Mouse (Mus musculus): Measurements from ENCODE around the gene Fgfr2. TPM values are rescaled to one million over a fixed set of nuclear protein-coding genes. Genes with fewer than 3 reads are reported as not detected.
"Not testable (repeated sequence)": the region's sequence is repeated elsewhere in the genome, so short reads cannot be mapped to it uniquely, and the experiment has no call there.

Gene Fgfr2
- total RNA-seq, 2 experiments from 2014 or later: not detected

- no peak for ATAC-seq (replicated peaks; ENCODE audit: poor library complexity)
These were observed 2446.1 kb downstream of the Fgfr2 start for GRCm38 (mm10) chr7:130676885-130677540.

DNA sequence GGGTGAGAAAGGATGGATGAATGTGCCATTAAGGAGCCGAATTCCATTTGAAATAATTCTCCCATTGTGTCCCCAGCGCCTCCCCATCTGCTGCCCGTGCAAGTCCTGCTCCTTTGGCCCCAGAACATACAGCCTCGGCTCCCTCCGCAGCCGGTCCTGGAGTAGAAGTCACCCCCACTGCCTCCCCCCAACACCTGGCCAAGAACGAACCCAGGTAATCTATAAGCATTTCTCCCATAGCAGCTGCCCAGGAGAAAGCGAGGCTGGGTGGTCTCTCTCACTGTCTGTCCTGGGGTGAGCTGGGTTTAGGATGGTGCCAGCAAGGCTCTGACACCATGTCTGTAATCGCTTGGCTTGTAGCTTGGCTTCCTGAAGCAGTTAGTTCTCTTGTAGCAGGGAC is 2448.6 kb downstream of the Fgfr2 start:
- no peak for ATAC-seq (replicated peaks; ENCODE audit: poor library complexity)

DNA sequence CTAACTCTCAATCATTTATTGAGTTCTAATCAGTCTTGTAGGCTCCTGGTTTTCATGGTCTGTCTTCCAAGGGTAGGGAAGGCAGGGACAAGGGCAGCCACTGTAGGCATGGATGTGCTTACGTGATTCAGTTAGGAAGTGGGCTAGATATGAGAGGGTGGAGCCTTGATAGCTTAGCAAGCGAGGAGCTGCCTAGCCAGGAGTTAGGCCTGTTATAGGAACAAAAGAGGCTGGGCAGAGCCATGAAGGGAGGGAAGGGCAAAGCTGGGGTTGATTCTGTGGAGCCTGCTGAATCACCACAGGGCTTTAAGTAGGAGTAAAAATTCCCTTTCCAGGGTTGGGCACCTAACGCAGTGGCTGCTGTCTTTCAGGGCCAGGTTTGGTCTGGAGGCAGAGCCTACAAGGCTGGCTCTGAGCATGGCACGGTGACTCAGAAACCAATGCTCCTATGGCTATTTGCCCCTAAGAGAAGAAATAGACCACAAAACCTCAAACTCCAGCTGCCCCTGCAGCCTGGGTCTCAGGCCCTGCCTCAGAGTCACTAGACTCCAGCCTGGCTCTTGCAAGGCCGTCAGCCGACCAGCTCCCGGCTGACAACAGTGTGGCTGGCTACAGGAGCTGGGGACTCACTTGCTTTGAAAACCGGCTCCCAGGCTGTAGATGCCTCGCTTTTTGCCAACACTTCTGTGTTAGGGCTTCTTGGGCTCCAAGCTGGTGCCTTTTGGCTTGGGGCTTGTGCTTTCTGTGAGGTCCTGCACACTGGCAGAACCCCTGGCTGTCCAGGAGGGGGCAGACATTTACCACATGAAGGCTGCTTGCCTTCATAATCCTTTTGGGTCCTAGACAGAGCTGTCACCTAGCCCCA is 2449.7 kb downstream of the Fgfr2 start:
- peak; percentile 80 for ATAC-seq (replicated peaks; ENCODE audit: poor library complexity)

DNA sequence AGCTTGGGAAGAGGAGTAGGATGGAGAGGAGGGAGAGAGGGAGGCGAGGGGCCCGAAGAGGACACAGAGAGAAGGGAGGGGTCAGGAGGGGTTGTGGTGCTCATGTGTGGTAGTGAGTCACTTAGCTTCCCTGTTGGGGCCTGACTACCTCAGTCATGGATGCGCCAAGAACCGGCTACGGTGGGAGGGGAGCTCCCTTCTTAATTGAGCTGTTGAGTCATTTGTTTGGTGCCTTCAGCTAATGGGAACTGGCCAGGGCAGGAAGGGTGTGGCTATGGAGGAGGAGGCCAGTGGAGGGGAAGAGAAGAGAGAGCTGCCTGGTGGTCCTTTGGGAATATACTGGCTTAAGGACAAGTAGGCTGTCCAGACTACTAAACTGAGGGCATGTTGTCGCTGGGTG is 2451.8 kb downstream of the Fgfr2 start:
- no peak for ATAC-seq (replicated peaks; ENCODE audit: poor library complexity)

- no peak for ATAC-seq (replicated peaks; ENCODE audit: poor library complexity)
These were observed 2452.8 kb downstream of the Fgfr2 start for GRCm38 (mm10) chr7:130670358-130670757.

DNA sequence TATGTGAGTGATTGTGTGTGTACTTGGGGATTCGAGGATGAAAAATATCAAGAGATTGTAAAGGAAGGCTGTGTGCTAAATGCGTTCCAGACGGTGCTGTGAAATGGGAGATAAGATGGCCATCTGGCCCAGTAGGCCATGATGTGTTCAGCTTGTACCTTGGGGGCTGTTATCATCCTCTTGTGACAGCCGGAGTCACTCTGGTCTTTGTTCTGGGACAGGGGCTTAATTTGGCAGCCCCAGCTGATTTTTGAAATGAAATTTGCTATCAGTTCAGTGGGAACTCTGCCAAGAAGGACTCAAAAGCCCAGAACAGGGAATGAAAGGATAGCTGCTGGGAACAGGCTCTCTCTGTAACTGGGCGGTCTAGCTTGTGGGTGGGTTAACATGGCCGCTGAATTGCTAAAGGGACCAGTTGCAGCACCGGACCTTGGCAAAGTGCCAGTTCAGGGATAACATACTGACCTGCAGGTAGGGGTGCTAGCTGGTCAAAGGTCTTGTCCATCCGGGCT is 2453.7 kb downstream of the Fgfr2 start:
- ATAC-seq (replicated peaks; ENCODE audit: poor library complexity): peak; percentile 32

DNA sequence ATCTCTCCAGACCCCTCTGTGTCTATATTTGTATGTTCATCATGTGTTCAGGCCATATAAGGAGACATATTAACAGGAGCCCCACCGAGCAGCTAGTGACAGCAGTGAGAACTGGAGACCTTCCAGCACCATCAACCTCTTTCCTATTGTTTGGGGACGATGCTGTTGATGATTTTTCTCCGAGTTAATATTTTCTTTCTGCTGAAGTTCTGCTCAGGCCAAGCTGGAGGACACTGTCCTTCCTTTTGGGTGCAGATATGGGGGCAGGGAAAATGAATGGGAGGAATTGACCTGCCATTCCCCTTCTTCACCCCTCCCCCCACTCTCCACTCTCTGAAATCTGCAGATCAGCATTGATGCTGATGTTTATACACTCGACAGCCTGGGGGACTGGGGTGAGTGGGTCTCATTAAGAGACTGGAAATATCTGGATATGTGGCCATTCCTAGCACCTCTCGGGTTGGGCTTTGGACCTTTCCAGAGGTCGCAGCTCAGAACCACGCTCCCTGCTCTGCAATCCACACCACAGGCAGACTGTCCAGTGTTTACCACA is 2454.3 kb downstream of the Fgfr2 start:
- ATAC-seq (replicated peaks; ENCODE audit: poor library complexity): no peak

GRCm38 (mm10) chr7:130668013-130668412 is 2455.1 kb downstream of the Fgfr2 start:
- not testable (repeated sequence) for ATAC-seq (replicated peaks; ENCODE audit: poor library complexity)

- no peak for ATAC-seq (replicated peaks; ENCODE audit: poor library complexity)
These were observed 2457.8 kb downstream of the Fgfr2 start for GRCm38 (mm10) chr7:130665358-130665757.

DNA sequence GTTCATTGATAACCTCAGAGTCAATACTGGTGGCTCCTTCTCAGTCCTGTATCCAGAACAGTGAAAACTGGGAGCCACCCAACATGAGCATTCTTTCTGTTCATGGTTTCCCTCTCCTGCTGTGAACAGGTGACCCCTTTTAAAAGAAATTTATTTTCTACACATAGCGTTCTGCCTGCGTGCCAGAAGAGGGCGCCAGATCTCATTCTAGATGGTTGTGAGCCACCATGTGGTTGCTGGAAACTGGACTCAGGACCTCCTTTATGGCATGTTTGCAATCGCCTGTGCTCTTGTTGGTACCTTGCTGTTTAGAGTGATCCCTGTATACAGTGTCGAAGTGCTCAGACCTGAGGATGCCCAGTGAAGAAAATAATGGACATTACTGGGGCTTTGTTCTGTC is 2458.5 kb downstream of the Fgfr2 start:
- ATAC-seq (replicated peaks; ENCODE audit: poor library complexity): no peak

GRCm38 (mm10) chr7:130664037-130664436 is 2459.1 kb downstream of the Fgfr2 start:
- ATAC-seq (replicated peaks; ENCODE audit: poor library complexity): no peak

GRCm38 (mm10) chr7:130662869-130663268 is 2460.3 kb downstream of the Fgfr2 start:
- ATAC-seq (replicated peaks; ENCODE audit: poor library complexity): no peak

DNA sequence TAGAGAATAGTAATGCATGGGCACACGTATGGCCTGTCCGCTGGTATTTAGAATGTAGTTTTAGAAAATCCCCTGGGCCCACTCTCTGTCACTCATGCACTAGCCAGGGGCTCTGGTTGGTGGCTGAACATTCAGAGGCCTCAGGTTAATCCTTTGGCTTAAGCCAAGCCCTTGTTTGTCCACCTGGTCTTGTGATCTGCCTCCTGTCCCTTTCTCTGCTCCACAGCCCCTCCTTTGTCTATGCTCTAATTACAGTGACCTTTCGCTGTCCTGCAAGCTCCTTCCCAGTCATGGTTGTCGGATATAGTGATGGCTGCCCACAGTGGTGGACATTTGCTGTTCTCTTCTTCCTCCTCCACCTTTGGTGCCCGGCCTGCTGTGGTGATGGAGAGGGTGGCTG is 2460.9 kb downstream of the Fgfr2 start:
- ATAC-seq (replicated peaks; ENCODE audit: poor library complexity): no peak

DNA sequence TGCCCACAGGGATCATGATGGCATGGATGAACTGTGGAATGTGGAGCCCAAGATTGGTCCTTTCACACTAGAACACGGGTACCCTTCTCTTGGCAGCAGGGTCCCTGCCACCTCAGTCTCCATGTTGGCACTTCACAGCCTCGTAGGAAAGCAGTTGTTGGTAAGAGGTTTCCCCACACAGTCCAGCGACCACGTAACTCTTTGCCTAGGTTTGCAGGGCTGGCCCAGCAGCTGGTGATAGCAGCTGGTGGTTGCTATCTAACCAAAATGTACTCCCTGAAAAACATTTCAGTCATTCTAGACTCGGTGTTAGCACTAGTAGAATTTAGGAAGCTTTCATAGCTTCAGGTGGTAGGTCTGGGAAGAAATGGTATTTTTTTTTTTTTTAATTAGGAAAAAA is 2464.0 kb downstream of the Fgfr2 start:
- no peak for ATAC-seq (replicated peaks; ENCODE audit: poor library complexity)

DNA sequence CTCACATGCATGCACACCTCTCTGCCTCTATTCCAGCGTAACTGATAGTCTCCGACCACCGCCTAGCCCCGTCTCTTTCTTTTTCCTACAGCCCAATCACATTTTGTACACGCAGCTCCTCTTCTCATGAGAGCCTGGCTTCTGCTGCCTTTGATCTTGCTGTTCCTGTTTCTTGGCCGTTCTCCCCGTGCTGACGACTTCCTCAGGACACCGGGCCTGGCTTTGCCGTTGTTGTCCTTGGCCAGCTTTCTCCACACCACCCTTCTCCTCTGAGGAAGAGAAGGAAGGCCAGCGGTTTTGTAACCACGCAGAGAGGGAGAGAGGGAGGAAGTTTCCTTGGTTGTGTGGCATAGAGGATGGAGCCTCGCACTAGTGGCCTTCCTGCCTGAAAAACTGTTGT is 2465.4 kb downstream of the Fgfr2 start:
- ATAC-seq (replicated peaks; ENCODE audit: poor library complexity): peak; percentile 82

DNA sequence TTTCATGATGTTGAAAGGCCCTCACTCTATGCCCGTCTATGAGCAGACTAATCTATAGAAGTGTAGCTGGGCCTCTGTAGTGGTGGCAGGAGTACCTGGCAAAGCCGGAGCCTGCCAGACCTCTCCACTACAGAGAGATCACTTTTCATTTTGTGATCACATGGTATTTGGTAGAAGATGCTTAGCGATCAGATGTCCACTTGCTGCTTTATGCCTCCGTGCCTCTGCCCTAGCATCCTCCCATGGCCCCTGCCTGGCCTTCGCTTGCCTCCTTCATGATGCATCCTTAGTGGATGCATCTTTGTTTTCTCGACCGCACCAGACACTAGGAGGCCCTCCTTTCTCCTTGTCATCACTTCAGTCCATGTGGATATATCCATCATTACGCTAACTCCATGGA is 2466.2 kb downstream of the Fgfr2 start:
- no peak for ATAC-seq (replicated peaks; ENCODE audit: poor library complexity)

DNA sequence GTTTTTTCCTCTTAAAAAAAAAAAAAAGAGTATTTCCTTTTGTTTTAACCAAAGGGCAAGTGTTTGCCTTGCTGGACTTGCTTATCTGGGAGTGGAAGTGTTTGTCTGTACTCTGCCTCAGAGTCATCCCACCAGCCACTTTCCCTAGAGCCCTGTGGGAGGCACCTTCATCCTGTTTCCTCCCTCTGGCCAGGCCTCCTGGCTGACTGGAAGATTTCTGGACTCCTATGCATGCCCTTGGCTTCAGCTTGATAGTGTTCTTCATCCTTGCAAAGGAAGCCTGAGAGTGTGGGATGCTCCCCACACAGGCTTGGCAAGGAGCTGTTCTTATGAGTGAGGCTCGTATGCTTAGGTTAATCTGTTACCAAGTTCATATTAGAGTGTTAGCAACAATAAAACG is 2468.6 kb downstream of the Fgfr2 start:
- no peak for ATAC-seq (replicated peaks; ENCODE audit: poor library complexity)

DNA sequence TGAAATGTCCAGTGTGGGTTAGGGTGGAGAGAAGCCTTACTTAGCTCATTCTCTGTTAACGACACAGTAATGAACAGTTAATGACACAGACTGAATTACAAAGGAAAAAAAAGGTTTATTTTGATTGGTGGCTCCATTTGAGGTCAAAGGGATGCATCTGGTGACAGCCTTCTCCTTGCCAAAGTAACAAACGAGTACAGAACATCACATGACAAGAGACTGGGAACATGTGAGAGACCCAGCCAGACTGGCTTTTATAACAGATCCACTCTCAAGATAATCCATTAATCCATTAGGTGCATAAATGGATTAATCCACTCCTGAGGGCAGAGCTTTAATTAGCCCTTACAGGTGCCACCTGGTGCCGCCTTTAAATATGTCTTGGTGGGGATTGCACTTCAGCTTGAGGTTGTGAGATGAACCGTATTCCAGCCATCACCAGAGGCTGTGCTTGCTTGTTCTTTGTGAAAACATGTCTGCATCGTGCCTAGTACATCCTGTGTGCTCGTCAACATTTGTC is 2470.1 kb downstream of the Fgfr2 start:
- no peak for ATAC-seq (replicated peaks; ENCODE audit: poor library complexity)

DNA sequence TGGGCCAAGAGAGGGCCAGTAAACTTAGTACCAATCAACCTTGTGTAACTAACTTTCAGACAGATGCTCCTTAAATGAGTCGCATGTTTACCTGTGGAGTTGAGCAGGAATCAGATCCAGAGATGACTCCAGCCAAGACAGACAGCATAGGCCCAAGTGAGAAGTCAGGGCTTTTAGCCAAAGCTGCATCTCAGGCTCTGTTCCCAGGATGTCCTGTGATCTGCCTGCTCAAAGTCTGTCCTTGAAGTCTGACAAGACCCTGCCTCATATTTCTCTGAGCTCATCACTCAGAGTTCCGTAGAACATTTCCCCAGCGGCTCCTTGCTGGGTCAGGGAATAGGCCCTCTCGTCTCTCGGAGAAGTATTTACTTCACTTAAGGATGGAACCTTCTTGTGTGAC is 2472.5 kb downstream of the Fgfr2 start:
- no peak for ATAC-seq (replicated peaks; ENCODE audit: poor library complexity)

- no peak for ATAC-seq (replicated peaks; ENCODE audit: poor library complexity)
These were observed 2473.9 kb downstream of the Fgfr2 start for GRCm38 (mm10) chr7:130649257-130649656.

- ATAC-seq (replicated peaks; ENCODE audit: poor library complexity): no peak
These were observed 2475.1 kb downstream of the Fgfr2 start for GRCm38 (mm10) chr7:130648061-130648460.

GRCm38 (mm10) chr7:130646762-130647139 is 2476.4 kb downstream of the Fgfr2 start:
- peak; percentile 61 for ATAC-seq (replicated peaks; ENCODE audit: poor library complexity)
